Mouse (Mus musculus): ENCODE data around the gene Mindy2. TPM values are rescaled to one million over a fixed set of nuclear protein-coding genes. Genes with fewer than 3 reads are reported as not detected.
A peak's percentile ranks its signal among the peaks of the same experiment; 100 is the strongest.

Gene Mindy2
- polyA plus RNA-seq, 1 experiment from 2014 or later, result 11.8 TPM

DNA sequence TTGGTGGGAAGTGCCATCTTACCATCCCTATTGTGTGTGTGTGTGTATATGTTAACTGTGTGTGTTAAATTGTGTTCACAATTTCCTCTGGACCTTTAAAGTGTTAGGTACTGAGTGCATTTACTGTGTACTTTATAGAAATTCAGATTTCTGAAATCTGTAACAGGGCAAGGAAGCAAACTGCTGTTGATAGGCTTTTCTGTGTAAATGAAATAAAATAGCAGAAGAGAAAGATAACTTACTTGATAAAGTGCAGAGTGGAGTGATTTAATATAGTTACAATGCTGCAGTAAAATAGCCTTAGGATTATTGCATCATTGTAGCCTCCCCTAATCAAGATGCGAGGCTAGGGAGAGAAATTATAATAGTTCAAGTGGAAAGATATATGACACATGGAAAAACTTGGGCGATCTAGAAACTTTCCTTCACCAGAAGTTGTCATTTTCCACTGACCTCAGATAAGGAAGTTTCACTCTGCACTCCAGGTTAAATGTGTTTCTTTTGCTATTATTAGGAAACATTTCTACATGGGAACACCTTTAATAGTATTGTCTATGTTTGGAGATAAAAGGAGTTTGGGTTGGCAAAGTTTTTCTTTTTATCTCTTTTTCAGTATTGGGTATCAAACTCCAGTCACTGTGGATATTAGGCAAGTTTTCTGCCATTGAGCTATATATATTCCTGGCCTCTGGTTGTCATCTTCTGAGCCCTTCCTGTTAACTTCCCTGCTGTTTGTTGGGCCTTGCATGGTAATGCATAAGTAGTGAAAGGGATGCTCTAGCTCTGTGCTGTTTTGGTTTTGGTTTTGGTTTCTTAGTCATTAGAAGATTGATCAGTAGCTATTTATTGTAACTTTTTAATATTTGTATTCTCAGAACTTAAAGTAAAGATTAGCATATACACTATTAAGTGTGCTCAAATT is 35.1 kb upstream of the Mindy2 start:
- Histone ChIP-seq H3K4me1 (replicated peaks; ENCODE audit: control insufficient read depth, insufficient read depth) (0 out of 2 replicates have a peak, but pooled peaks cover 3% of the 10 kb centered on the region), H3K4me3 (ENCODE audit: low read depth, low read length) (no peak overlapping the region), H3K27ac (replicated peaks) (no peak overlapping the region), H3K27me3 (ENCODE audit: control insufficient read depth, insufficient read depth, low read length) (no peaks in the 10 kb centered on the region), H3K9me3 (ENCODE audit: control insufficient read depth, low read length) (no peaks in the 10 kb centered on the region), H3K36me3 (ENCODE audit: control insufficient read depth, insufficient read depth, low read length) (no peaks in the 10 kb centered on the region), H3K9ac (ENCODE audit: low read length) (no peak overlapping the region), H3K4me2 (replicated peaks; ENCODE audit: low read depth) (no peak overlapping the region)
- DNase-seq (ENCODE audit: low spot score), result no peak
- TF ChIP-seq EP300 (optimal IDR thresholded peaks at IDR 0.05) (no peak), CTCF (IDR thresholded peaks at IDR 0.05; ENCODE audit: low read depth) (no peak)
- ATAC-seq (ENCODE audit: low FRiP score, low TSS enrichment), result no peak
- 59% methylated on average over 2 of the region's 2 CpGs for WGBS

DNA sequence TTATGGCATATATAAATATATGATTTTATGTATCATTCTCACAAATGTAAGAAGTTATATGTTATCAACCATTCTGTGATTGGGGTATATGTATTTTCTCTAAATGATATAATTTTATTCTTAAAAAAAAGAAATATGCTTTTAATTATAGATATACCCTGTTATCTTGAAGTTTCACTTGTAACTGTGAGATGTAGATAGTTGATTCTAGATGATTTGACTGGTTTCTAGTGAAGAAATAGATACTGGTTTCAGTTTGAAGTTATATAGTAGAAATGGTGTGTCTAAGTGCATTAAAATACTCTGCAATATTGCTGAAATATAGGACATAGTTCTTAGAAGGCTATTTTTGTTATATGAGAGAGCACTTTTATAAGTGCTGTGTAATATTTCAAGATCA is 33.6 kb upstream of the Mindy2 start:
- H3K4me1 ChIP-seq (replicated peaks; ENCODE audit: control insufficient read depth, insufficient read depth), result 0 out of 2 replicates have a peak, but pooled peaks cover 3% of the 10 kb centered on the region
- TF ChIP-seq CTCF (IDR thresholded peaks at IDR 0.05; ENCODE audit: low read depth) (no peak), EP300 (optimal IDR thresholded peaks at IDR 0.05) (no peak)
- H3K4me3 ChIP-seq (ENCODE audit: low read depth, low read length), result no peak overlapping the region
- H3K4me2 ChIP-seq (replicated peaks; ENCODE audit: low read depth), result no peak overlapping the region
- ATAC-seq (ENCODE audit: low FRiP score, low TSS enrichment) (no peak), DNase-seq (ENCODE audit: low spot score) (no peak)
- H3K9me3 ChIP-seq (ENCODE audit: control insufficient read depth, low read length), result no peaks in the 10 kb centered on the region
- H3K9ac ChIP-seq (ENCODE audit: low read length), result no peak overlapping the region
- H3K27ac ChIP-seq (replicated peaks), result no peak overlapping the region
- no peaks in the 10 kb centered on the region for H3K27me3 ChIP-seq (ENCODE audit: control insufficient read depth, insufficient read depth, low read length)
- no peaks in the 10 kb centered on the region for H3K36me3 ChIP-seq (ENCODE audit: control insufficient read depth, insufficient read depth, low read length)

DNA sequence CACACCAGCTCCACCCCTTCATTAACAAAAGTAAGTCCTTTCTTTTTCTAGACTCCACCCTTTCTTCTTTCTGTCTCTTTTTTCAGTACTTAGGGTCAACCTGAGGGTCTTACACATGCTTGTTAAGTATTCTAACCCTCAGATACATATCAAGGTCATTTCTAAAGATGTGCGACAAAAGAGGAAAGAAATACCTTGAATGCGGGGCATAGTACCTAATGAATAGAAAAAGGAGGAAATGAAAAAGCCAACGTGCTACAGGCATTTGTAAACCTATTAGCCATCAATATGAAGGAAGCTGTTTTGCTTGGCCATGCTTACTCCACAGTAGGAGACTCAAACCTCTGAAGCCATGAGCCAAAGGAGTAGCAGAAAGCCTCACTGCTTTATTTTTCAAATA is 33.0 kb upstream of the Mindy2 start:
- H3K27me3 ChIP-seq (ENCODE audit: control insufficient read depth, insufficient read depth, low read length), result no peaks in the 10 kb centered on the region
- no peaks in the 10 kb centered on the region for H3K36me3 ChIP-seq (ENCODE audit: control insufficient read depth, insufficient read depth, low read length)
- DNase-seq (ENCODE audit: low spot score) (no peak), ATAC-seq (ENCODE audit: low FRiP score, low TSS enrichment) (no peak)
- H3K9ac ChIP-seq (ENCODE audit: low read length), result no peak overlapping the region
- H3K4me1 ChIP-seq (replicated peaks; ENCODE audit: control insufficient read depth, insufficient read depth), result 0 out of 2 replicates have a peak, but pooled peaks cover 3% of the 10 kb centered on the region
- WGBS, result 68% methylated on average over 3 of the region's 3 CpGs
- no peaks in the 10 kb centered on the region for H3K9me3 ChIP-seq (ENCODE audit: control insufficient read depth, low read length)
- H3K27ac ChIP-seq (replicated peaks), result no peak overlapping the region
- TF ChIP-seq EP300 (optimal IDR thresholded peaks at IDR 0.05) (no peak), CTCF (IDR thresholded peaks at IDR 0.05; ENCODE audit: low read depth) (no peak)
- no peak overlapping the region for H3K4me2 ChIP-seq (replicated peaks; ENCODE audit: low read depth)
- no peak overlapping the region for H3K4me3 ChIP-seq (ENCODE audit: low read depth, low read length)

DNA sequence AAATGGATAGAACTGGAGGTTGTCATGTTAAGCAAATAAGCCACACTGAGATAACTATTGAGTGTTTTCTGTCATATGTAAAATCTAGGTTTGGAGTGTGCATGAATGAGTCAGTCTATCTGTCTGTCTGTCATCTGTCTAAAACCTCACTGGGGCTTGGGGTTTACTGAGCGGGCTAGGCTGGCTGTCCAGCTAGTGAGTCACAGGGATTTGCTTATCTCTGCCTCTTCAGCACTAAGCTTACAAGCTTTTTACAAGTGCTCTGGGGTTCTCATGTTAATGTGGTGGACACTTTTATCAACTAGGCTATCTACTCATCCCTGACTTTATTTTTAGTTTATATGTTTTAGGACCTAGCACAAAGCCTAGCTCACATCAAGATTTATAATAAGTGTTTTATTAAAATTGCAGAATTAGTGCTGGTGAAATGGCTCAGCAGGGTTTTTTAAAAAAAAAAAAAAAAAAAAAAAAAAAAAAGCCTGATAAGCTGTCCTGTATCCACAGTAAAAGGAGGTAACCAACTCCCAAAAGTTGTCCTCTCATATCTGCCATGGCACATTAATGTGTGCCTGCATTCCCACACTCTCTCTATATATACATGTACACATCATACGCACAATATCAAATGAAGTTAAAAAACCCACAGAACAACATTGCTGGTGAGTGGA is 31.5 kb upstream of the Mindy2 start:
- no peaks in the 10 kb centered on the region for H3K36me3 ChIP-seq (ENCODE audit: control insufficient read depth, insufficient read depth, low read length)
- H3K9ac ChIP-seq (ENCODE audit: low read length), result no peak overlapping the region
- H3K4me3 ChIP-seq (ENCODE audit: low read depth, low read length), result no peak overlapping the region
- TF ChIP-seq EP300 (optimal IDR thresholded peaks at IDR 0.05) (no peak), CTCF (IDR thresholded peaks at IDR 0.05; ENCODE audit: low read depth) (no peak)
- no peak overlapping the region for H3K27ac ChIP-seq (replicated peaks)
- WGBS, result 72% methylated on average over 2 of the region's 2 CpGs
- peak; percentile 63; the same call in 1 of the 2 replicates for ATAC-seq (ENCODE audit: low FRiP score, low TSS enrichment)
- H3K9me3 ChIP-seq (ENCODE audit: control insufficient read depth, low read length), result no peaks in the 10 kb centered on the region
- no peaks in the 10 kb centered on the region for H3K27me3 ChIP-seq (ENCODE audit: control insufficient read depth, insufficient read depth, low read length)
- H3K4me1 ChIP-seq (replicated peaks; ENCODE audit: control insufficient read depth, insufficient read depth), result 0 out of 2 replicates have a peak, but pooled peaks cover 3% of the 10 kb centered on the region
- no peak overlapping the region for H3K4me2 ChIP-seq (replicated peaks; ENCODE audit: low read depth)
- DNase-seq (ENCODE audit: low spot score), result no peak

DNA sequence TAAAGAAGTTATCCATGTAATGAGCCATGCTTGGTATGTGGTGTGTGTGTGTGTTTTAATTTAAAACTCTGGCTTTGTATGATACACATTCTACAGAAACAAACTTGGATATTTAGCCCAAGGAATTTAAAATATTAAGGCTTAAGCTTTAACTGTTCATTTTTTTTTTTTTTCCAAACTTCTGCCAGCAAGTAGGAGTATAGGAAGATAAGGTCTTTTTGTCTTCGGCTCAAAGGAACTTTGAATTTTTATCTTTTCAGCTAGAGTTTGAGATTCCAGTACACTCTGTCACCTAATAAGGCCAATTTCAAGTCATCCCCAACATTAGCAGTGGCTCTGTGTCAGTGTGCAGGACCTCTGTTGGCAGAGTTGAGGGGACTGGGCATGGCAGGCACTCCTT is 25.2 kb upstream of the Mindy2 start:
- DNase-seq (ENCODE audit: low spot score) (no peak), ATAC-seq (ENCODE audit: low FRiP score, low TSS enrichment) (no peak)
- no peak overlapping the region for H3K27ac ChIP-seq (replicated peaks)
- H3K27me3 ChIP-seq (ENCODE audit: control insufficient read depth, insufficient read depth, low read length), result no peaks in the 10 kb centered on the region
- WGBS, result 43% methylated on average over 1 of the region's 1 CpGs
- TF ChIP-seq EP300 (optimal IDR thresholded peaks at IDR 0.05) (no peak), CTCF (IDR thresholded peaks at IDR 0.05; ENCODE audit: low read depth) (no peak)
- H3K36me3 ChIP-seq (ENCODE audit: control insufficient read depth, insufficient read depth, low read length), result no peaks in the 10 kb centered on the region
- no peaks in the 10 kb centered on the region for H3K4me1 ChIP-seq (replicated peaks; ENCODE audit: control insufficient read depth, insufficient read depth)
- no peak overlapping the region for H3K9ac ChIP-seq (ENCODE audit: low read length)
- no peak overlapping the region for H3K4me3 ChIP-seq (ENCODE audit: low read depth, low read length)
- H3K9me3 ChIP-seq (ENCODE audit: control insufficient read depth, low read length), result no peaks in the 10 kb centered on the region
- no peak overlapping the region; the same call in 1 of the 2 replicates for H3K4me2 ChIP-seq (replicated peaks; ENCODE audit: low read depth)
